Mouse (Mus musculus) cerebral cortex, adult 2 months (tissue): ENCODE results near the gene Alpk1.

Experiments
- WGBS: fragments of 180-500 bp; shearing (Covaris S2); methylation state at CpG from one replicate; pipeline ENCODE4 v1.1.7; 2018; 5-methylcytosine and 5-hydroxymethylcytosine counted together

The Alpk1 gene

GRCm38 (mm10) chr3:127780021-127780644 lies at the start of gene Alpk1:
Gene Alpk1, minus strand, starts transcription at chr3:127780527.
- 1% methylated on average over 24 of the region's 24 CpGs for WGBS

GRCm38 (mm10) chr3:127827123-127827522 lies 46.8 kb upstream of the Alpk1 start:
- 35% methylated on average over 7 of the region's 7 CpGs for WGBS

- 78% methylated on average over 7 of the region's 7 CpGs for WGBS
Measured at GRCm38 (mm10) chr3:127826503-127826902, 46.2 kb upstream of the Alpk1 start.

GRCm38 (mm10) chr3:127823886-127824863 lies 43.8 kb upstream of the Alpk1 start:
- WGBS, result 79% methylated on average over 17 of the region's 17 CpGs

GRCm38 (mm10) chr3:127821209-127821608 lies 40.9 kb upstream of the Alpk1 start:
- 85% methylated on average over 5 of the region's 5 CpGs for WGBS

GRCm38 (mm10) chr3:127820400-127820799 lies 40.1 kb upstream of the Alpk1 start:
- WGBS, result 88% methylated on average over 1 of the region's 1 CpGs

GRCm38 (mm10) chr3:127818694-127819663 lies 38.7 kb upstream of the Alpk1 start:
- 91% methylated on average over 11 of the region's 11 CpGs for WGBS

- WGBS, result 73% methylated on average over 7 of the region's 7 CpGs
Measured at GRCm38 (mm10) chr3:127817120-127817683, 36.9 kb upstream of the Alpk1 start.

GRCm38 (mm10) chr3:127809103-127809502 lies 28.8 kb upstream of the Alpk1 start:
- WGBS, result 92% methylated on average over 7 of the region's 7 CpGs

- 44% methylated on average over 5 of the region's 5 CpGs for WGBS
Measured at GRCm38 (mm10) chr3:127807846-127808245, 27.5 kb upstream of the Alpk1 start.

- WGBS, result 96% methylated on average over 6 of the region's 6 CpGs
Measured at GRCm38 (mm10) chr3:127805991-127806390, 25.7 kb upstream of the Alpk1 start.

GRCm38 (mm10) chr3:127805071-127805470 lies 24.7 kb upstream of the Alpk1 start:
- WGBS, result 86% methylated on average over 12 of the region's 12 CpGs

- 95% methylated on average over 4 of the region's 4 CpGs for WGBS
Measured at GRCm38 (mm10) chr3:127804439-127804838, 24.1 kb upstream of the Alpk1 start.

- 24% methylated on average over 8 of the region's 8 CpGs for WGBS
Measured at GRCm38 (mm10) chr3:127802814-127803213, 22.5 kb upstream of the Alpk1 start.

- WGBS, result 95% methylated on average over 8 of the region's 8 CpGs
Measured at GRCm38 (mm10) chr3:127801162-127801561, 20.8 kb upstream of the Alpk1 start.

GRCm38 (mm10) chr3:127796271-127796670 lies 15.9 kb upstream of the Alpk1 start:
- WGBS, result 93% methylated on average over 7 of the region's 7 CpGs

- WGBS, result over 99% methylated on average over 3 of the region's 3 CpGs
Measured at GRCm38 (mm10) chr3:127795762-127796161, 15.4 kb upstream of the Alpk1 start.

GRCm38 (mm10) chr3:127793022-127793421 lies 12.7 kb upstream of the Alpk1 start:
- WGBS, result 80% methylated on average over 7 of the region's 7 CpGs

GRCm38 (mm10) chr3:127791595-127792561 lies 11.6 kb upstream of the Alpk1 start:
- 69% methylated on average over 4 of the region's 4 CpGs for WGBS

GRCm38 (mm10) chr3:127791056-127791483 lies 10.7 kb upstream of the Alpk1 start:
- WGBS, result 6% methylated on average over 15 of the region's 15 CpGs
